Mouse (Mus musculus): Measurements from ENCODE around the gene Plekhs1. TPM values are rescaled to one million over a fixed set of nuclear protein-coding genes. Genes with fewer than 3 reads are reported as not detected.

The Plekhs1 gene
- polyA plus RNA-seq, 1 experiment from 2014 or later, result not detected

DNA sequence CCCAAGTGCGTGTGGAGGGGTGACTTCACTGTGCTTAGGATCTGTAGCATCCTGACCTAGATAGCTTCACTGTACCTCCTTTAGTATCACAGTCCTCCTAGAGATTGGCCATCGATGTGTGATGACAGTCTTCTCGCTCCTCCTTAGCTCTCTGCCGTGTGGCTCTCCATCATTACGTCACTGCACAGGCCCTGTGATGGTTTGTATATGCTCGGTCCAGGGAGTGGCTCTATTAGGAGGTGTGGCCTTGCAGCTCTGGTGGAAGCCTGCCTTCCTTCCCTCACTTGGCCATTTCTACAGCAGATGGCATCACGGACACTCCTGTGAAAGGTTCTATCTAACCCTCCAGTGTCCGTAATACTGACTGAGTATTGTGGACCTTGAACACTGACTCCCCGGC lies 74.3 kb downstream of the Plekhs1 start:
- no peak overlapping the region for H3K9ac ChIP-seq (ENCODE audit: low read length)
- ATAC-seq (ENCODE audit: insufficient number of reproducible peaks, low FRiP score, low TSS enrichment, low read depth), result no peak
- H3K27ac ChIP-seq (replicated peaks; ENCODE audit: low read depth, low read length), result no peak overlapping the region
- no peak overlapping the region for H3K4me3 ChIP-seq (ENCODE audit: low read depth, low read length)
- no peak overlapping the region for H3K4me2 ChIP-seq (ENCODE audit: low read depth, severe bottlenecking)
- 92% methylated on average over 9 of the region's 9 CpGs for WGBS
- no peaks in the 10 kb centered on the region for H3K27me3 ChIP-seq (ENCODE audit: control insufficient read depth, insufficient read depth, low read length)
- no peaks in the 10 kb centered on the region for H3K9me3 ChIP-seq (ENCODE audit: control insufficient read depth, low read length)
- H3K36me3 ChIP-seq (ENCODE audit: control insufficient read depth, insufficient read depth, low read length), result peaks cover 5% of the 10 kb centered on the region
- no peaks in the 10 kb centered on the region for H3K4me1 ChIP-seq (ENCODE audit: control insufficient read depth, insufficient read depth, low read length)
- DNase-seq (ENCODE audit: low spot score), result no peak

Other genes with a start within 250 kb of the Plekhs1 start
- 0.53 TPM in 1 of 2 replicates, not detected in the other for gene Habp2, start 174.5 kb upstream of the Plekhs1 start, polyA plus RNA-seq (2014; fragmentation: Nextera tagmentation; extraction: Ambion mirVana)
- gene Nrap, start 71.6 kb upstream of the Plekhs1 start, polyA plus RNA-seq (2014; fragmentation: Nextera tagmentation; extraction: Ambion mirVana), result 0.21 TPM in 2 replicates
- 24.5 and 26.6 TPM in 2 replicates for gene Casp7, start 64.5 kb upstream of the Plekhs1 start, polyA plus RNA-seq (2014; fragmentation: Nextera tagmentation; extraction: Ambion mirVana)
- gene Dclre1a, start 86.6 kb downstream of the Plekhs1 start, polyA plus RNA-seq (2014; fragmentation: Nextera tagmentation; extraction: Ambion mirVana), result 18.5 and 24.6 TPM in 2 replicates
- gene Nhlrc2, start 86.6 kb downstream of the Plekhs1 start, polyA plus RNA-seq (2014; fragmentation: Nextera tagmentation; extraction: Ambion mirVana), result 13.7 and 16.3 TPM in 2 replicates